Mouse (Mus musculus): ENCODE measurements around the gene Nipal3. TPM values are rescaled to one million over a fixed set of nuclear protein-coding genes. Genes with fewer than 3 reads are reported as not detected.

Nipal3 gene
- polyA plus RNA-seq, 1 experiment from 2014 or later: 2.6 TPM

- H3K36me3 ChIP-seq: no peaks in the 10 kb centered on the region
- peaks cover 10% of the 10 kb centered on the region for H3K4me1 ChIP-seq
- ATAC-seq (ENCODE audit: insufficient number of reproducible peaks, insufficient read depth, low FRiP score, low TSS enrichment): no peak
- no peaks in the 10 kb centered on the region for H3K9me3 ChIP-seq
- H3K27ac ChIP-seq: no peak overlapping the region
- no peaks in the 10 kb centered on the region for H3K27me3 ChIP-seq
- no peak overlapping the region for H3K4me2 ChIP-seq (replicated peaks)
- WGBS: 67% methylated on average over 12 of the region's 12 CpGs
- H3K4me3 ChIP-seq: no peak overlapping the region
- H3K9ac ChIP-seq: no peak overlapping the region
Observed at GRCm38 (mm10) chr4:135453572-135453971, 41.3 kb downstream of the Nipal3 start.

GRCm38 (mm10) chr4:135453164-135453563, 41.7 kb downstream of the Nipal3 start:
- Histone ChIP-seq H3K27me3 (no peaks in the 10 kb centered on the region), H3K4me1 (peaks cover 10% of the 10 kb centered on the region), H3K4me2 (replicated peaks) (no peak overlapping the region), H3K36me3 (no peaks in the 10 kb centered on the region), H3K4me3 (no peak overlapping the region), H3K9me3 (no peaks in the 10 kb centered on the region), H3K9ac (no peak overlapping the region), H3K27ac (no peak overlapping the region)
- no peak for ATAC-seq (ENCODE audit: insufficient number of reproducible peaks, insufficient read depth, low FRiP score, low TSS enrichment)
- 60% methylated on average over 6 of the region's 6 CpGs for WGBS

- no peak overlapping the region for H3K9ac ChIP-seq
Observed at GRCm38 (mm10) chr4:135451360-135452015, 43.4 kb downstream of the Nipal3 start.

GRCm38 (mm10) chr4:135442473-135442872, 52.4 kb downstream of the Nipal3 start:
- Histone ChIP-seq H3K9me3 (no peaks in the 10 kb centered on the region), H3K36me3 (no peaks in the 10 kb centered on the region), H3K9ac (no peak overlapping the region), H3K27me3 (no peaks in the 10 kb centered on the region), H3K4me2 (replicated peaks) (no peak overlapping the region), H3K4me3 (no peak overlapping the region), H3K4me1 (no peaks in the 10 kb centered on the region; the same call in 1 of the 2 replicates), H3K27ac (no peak overlapping the region)
- 72% methylated on average over 5 of the region's 5 CpGs for WGBS
- no peak for ATAC-seq (ENCODE audit: insufficient number of reproducible peaks, insufficient read depth, low FRiP score, low TSS enrichment)

More at GRCm38 (mm10) chr4:135451360-135452015, 43.4 kb downstream of the Nipal3 start:
- H3K4me2 ChIP-seq (replicated peaks): peak overlapping the region; percentile 25; the same call in 1 of the 2 replicates
- no peak overlapping the region; the same call in 1 of the 2 replicates for H3K27ac ChIP-seq
- ATAC-seq (ENCODE audit: insufficient number of reproducible peaks, insufficient read depth, low FRiP score, low TSS enrichment): no peak
- peaks cover 10% of the 10 kb centered on the region for H3K4me1 ChIP-seq
- no peaks in the 10 kb centered on the region for H3K36me3 ChIP-seq
- WGBS: 44% methylated on average over 18 of the region's 18 CpGs
- no peaks in the 10 kb centered on the region for H3K27me3 ChIP-seq
- H3K4me3 ChIP-seq: no peak overlapping the region
- no peaks in the 10 kb centered on the region for H3K9me3 ChIP-seq

- Histone ChIP-seq H3K4me1 (no peaks in the 10 kb centered on the region; the same call in 1 of the 2 replicates), H3K27me3 (no peaks in the 10 kb centered on the region), H3K27ac (no peak overlapping the region), H3K9ac (no peak overlapping the region), H3K4me3 (no peak overlapping the region), H3K4me2 (replicated peaks) (no peak overlapping the region), H3K9me3 (no peaks in the 10 kb centered on the region), H3K36me3 (no peaks in the 10 kb centered on the region)
- 58% methylated on average over 9 of the region's 9 CpGs for WGBS
- ATAC-seq (ENCODE audit: insufficient number of reproducible peaks, insufficient read depth, low FRiP score, low TSS enrichment): no peak
Observed at GRCm38 (mm10) chr4:135439904-135440522, 54.8 kb downstream of the Nipal3 start.

GRCm38 (mm10) chr4:135439188-135439647, 55.6 kb downstream of the Nipal3 start:
- H3K27me3 ChIP-seq: no peaks in the 10 kb centered on the region
- 0 out of 2 replicates have a peak overlapping the region, but pooled peaks have one; percentile 11 for H3K27ac ChIP-seq
- H3K9ac ChIP-seq: no peak overlapping the region
- no peaks in the 10 kb centered on the region for H3K36me3 ChIP-seq
- 2% methylated on average over 15 of the region's 15 CpGs for WGBS
- H3K4me2 ChIP-seq (replicated peaks): peak overlapping the region; percentile 46
- no peaks in the 10 kb centered on the region for H3K9me3 ChIP-seq
- peak; percentile 70 for ATAC-seq (ENCODE audit: insufficient number of reproducible peaks, insufficient read depth, low FRiP score, low TSS enrichment)
- peaks cover 5% of the 10 kb centered on the region for H3K4me1 ChIP-seq
- peak overlapping the region; percentile 16; the same call in 1 of the 2 replicates for H3K4me3 ChIP-seq

GRCm38 (mm10) chr4:135437924-135438323, 56.9 kb downstream of the Nipal3 start:
- Histone ChIP-seq H3K27me3 (no peaks in the 10 kb centered on the region), H3K9ac (no peak overlapping the region), H3K4me2 (replicated peaks) (no peak overlapping the region), H3K36me3 (no peaks in the 10 kb centered on the region), H3K4me3 (no peak overlapping the region), H3K9me3 (no peaks in the 10 kb centered on the region), H3K27ac (no peak overlapping the region), H3K4me1 (peaks cover 8% of the 10 kb centered on the region)
- no peak for ATAC-seq (ENCODE audit: insufficient number of reproducible peaks, insufficient read depth, low FRiP score, low TSS enrichment)

GRCm38 (mm10) chr4:135436291-135436690, 58.5 kb downstream of the Nipal3 start:
- Histone ChIP-seq H3K4me1 (peaks cover 9% of the 10 kb centered on the region), H3K27me3 (no peaks in the 10 kb centered on the region), H3K9ac (no peak overlapping the region), H3K36me3 (no peaks in the 10 kb centered on the region), H3K4me3 (no peak overlapping the region), H3K9me3 (no peaks in the 10 kb centered on the region), H3K4me2 (replicated peaks) (no peak overlapping the region), H3K27ac (no peak overlapping the region)
- WGBS: 55% methylated on average over 13 of the region's 13 CpGs
- ATAC-seq (ENCODE audit: insufficient number of reproducible peaks, insufficient read depth, low FRiP score, low TSS enrichment): no peak; the same call in 1 of the 2 replicates

- ATAC-seq (ENCODE audit: insufficient number of reproducible peaks, insufficient read depth, low FRiP score, low TSS enrichment): no peak; the same call in 1 of the 2 replicates
- peak overlapping the region; percentile 79 for H3K4me3 ChIP-seq
- H3K9me3 ChIP-seq: no peaks in the 10 kb centered on the region
- no peaks in the 10 kb centered on the region for H3K27me3 ChIP-seq
- peak overlapping the region; percentile 92 for H3K4me2 ChIP-seq (replicated peaks)
- no peaks in the 10 kb centered on the region for H3K36me3 ChIP-seq
- H3K27ac ChIP-seq: no peak overlapping the region
- peaks cover 9% of the 10 kb centered on the region for H3K4me1 ChIP-seq
- WGBS: 22% methylated on average over 11 of the region's 11 CpGs
- peak overlapping the region; percentile 87 for H3K9ac ChIP-seq
Observed at GRCm38 (mm10) chr4:135434395-135434789, 60.4 kb downstream of the Nipal3 start.

GRCm38 (mm10) chr4:135433443-135434394, 61.1 kb downstream of the Nipal3 start, which contains the start of gene Rcan3:
Gene Rcan3, minus strand, starts transcription at chr4:135433853.
- Histone ChIP-seq H3K9ac (peak within 1 kb of the TSS; percentile 87), H3K36me3 (no peaks in the 10 kb centered on the region), H3K4me2 (replicated peaks) (peak within 1 kb of the TSS; percentile 92), H3K27ac (no peak within 1 kb of the TSS; the same call in 1 of the 2 replicates), H3K4me1 (peaks cover 9% of the 10 kb centered on the region; the same call in 1 of the 2 replicates), H3K9me3 (no peaks in the 10 kb centered on the region), H3K27me3 (no peaks in the 10 kb centered on the region), H3K4me3 (peak within 1 kb of the TSS; percentile 79)
- whole genome bisulfite sequencing: under 1% methylated on average over 61 of the region's 79 CpGs
- ATAC-seq (ENCODE audit: insufficient number of reproducible peaks, insufficient read depth, low FRiP score, low TSS enrichment): peak; percentile 37; the same call in 1 of the 2 replicates

- peak overlapping the region; percentile 92 for H3K4me2 ChIP-seq (replicated peaks)
- ATAC-seq (ENCODE audit: insufficient number of reproducible peaks, insufficient read depth, low FRiP score, low TSS enrichment): no peak
- WGBS: 6% methylated on average over 10 of the region's 10 CpGs
Observed at GRCm38 (mm10) chr4:135433086-135433442, 61.8 kb downstream of the Nipal3 start.

More at GRCm38 (mm10) chr4:135433086-135433442, 61.8 kb downstream of the Nipal3 start:
- H3K4me1 ChIP-seq: peaks cover 9% of the 10 kb centered on the region; the same call in 1 of the 2 replicates
- peak overlapping the region; percentile 79 for H3K4me3 ChIP-seq
- H3K9ac ChIP-seq: peak overlapping the region; percentile 87
- no peaks in the 10 kb centered on the region for H3K36me3 ChIP-seq
- H3K27me3 ChIP-seq: no peaks in the 10 kb centered on the region
- H3K9me3 ChIP-seq: no peaks in the 10 kb centered on the region
- no peak overlapping the region for H3K27ac ChIP-seq

All from embryonic facial prominence, embryonic 12.5 days (tissue).